Mouse (Mus musculus) liver, adult (tissue): Measurements from ENCODE around the gene Lamp1.

ENCODE experiments used
- GATA4 ChIP-seq: IDR thresholded peaks from 2 replicates; pipeline ENCODE4 v1.6.1; 2014; ENCODE audit warnings: mild to moderate bottlenecking, low read length; ENCODE audit not compliant: insufficient replicate concordance

Gene Lamp1

DNA sequence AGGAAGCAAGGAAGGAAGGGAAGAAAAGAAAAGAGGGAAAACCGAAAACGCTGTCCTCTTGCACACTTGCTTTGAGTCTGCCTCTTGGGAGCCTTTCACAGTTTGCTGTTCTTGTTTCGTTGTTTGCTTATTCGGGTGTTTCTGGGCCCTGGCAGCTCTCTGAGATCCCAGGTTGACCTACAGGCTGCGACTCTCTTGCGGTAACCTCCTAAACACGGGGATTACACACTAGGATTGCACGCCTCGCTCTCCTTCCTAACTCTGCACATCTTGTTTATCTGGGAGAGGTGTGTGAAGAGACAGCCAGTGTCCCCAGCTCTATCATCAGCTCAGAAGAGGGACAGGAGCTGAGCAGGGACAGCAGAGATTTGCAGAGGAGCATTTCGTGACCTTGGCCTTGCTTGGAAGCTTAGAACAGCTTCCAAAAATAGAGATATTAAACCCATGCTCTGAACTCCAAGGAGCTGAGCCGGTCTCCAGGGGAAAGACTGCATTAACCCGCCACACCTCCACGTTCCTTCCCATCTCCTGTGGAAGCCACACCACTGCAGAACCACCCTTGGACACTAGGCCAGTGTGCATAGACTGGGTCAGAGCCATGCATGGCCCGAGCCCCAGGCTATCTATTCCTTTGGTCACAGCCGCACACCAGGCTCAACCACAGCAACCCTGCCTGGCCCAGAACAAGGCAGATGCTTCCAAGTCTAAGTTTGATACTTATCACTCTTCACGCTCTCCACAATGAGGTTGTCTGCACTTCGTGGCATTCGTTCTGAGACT is 22.1 kb downstream of the Lamp1 start:
- no peak for TF ChIP-seq GATA4

DNA sequence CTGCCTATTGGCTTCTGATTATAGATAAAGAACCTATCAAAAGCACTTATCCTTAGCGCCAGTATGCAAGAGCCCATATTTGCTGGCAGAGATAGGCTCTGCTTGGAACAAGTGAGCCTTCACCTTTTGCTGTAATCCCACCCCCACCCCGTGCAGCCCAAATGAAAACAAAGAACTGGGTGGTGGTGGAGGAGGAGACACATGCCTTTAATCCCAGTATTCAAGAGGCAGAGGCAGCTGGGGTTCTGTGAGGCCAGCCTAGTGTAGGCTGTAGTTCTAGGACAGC is 22.7 kb downstream of the Lamp1 start:
- no peak for TF ChIP-seq GATA4

DNA sequence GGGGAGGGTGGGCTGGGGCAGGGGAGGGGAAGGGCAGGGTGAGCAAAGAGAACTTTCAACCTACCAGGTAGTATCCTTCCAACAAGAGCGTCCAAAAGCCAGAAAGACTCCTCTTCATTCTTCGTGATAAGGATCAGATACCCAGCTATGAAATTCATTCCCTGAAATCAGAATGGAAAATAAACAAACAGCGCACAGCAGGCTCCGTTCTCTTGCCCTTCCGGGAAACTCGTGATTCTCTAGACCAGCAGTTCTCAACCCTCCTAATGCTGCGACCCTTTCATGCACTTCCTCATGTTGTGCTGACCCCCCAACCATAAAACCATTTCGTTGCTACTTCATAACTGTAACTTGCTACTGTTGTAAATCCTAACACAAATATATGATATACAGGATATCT is 27.9 kb downstream of the Lamp1 start:
- TF ChIP-seq GATA4, result no peak

GRCm38 (mm10) chr8:13187229-13187628 is 28.3 kb downstream of the Lamp1 start:
- TF ChIP-seq GATA4, result no peak

- TF ChIP-seq GATA4, result no peak
Measured at GRCm38 (mm10) chr8:13187638-13188037, 28.7 kb downstream of the Lamp1 start.

GRCm38 (mm10) chr8:13188052-13188555 is 29.1 kb downstream of the Lamp1 start:
- TF ChIP-seq GATA4, result no peak

DNA sequence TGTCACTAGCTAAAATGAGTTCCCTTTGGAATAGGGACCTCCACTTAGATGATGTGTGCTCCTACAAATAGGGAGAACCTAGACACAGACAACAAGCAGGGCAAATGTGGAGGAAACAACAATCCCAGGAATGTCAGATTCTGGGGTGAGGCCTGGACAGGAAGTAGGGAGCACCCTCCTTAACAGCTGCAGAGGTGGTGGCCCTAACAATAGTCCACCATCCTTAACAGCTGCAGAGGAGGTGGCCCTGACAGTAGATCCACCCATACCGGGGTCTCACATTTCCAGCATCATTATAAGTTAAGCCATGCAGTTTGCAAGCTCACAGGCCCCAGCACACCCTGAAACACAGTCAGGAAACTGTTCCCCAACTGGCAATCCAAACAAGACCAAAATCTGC is 29.9 kb downstream of the Lamp1 start:
- TF ChIP-seq GATA4, result no peak

- TF ChIP-seq GATA4, result peak; percentile 30; the same call in 1 of the 2 replicates
Measured at GRCm38 (mm10) chr8:13190235-13190634, 31.3 kb downstream of the Lamp1 start.

GRCm38 (mm10) chr8:13194818-13195217 is 35.9 kb downstream of the Lamp1 start:
- no peak for TF ChIP-seq GATA4

GRCm38 (mm10) chr8:13197493-13197892 is 38.5 kb downstream of the Lamp1 start:
- TF ChIP-seq GATA4, result no peak

GRCm38 (mm10) chr8:13199385-13200061 is 40.6 kb downstream of the Lamp1 start:
- no peak for TF ChIP-seq GATA4

- TF ChIP-seq GATA4, result no peak
Measured at GRCm38 (mm10) chr8:13200301-13201012, 41.5 kb downstream of the Lamp1 start, which contains the start of gene Grtp1. Gene Grtp1, minus strand, starts transcription at chr8:13200620.

- TF ChIP-seq GATA4, result no peak
Measured at GRCm38 (mm10) chr8:13201013-13201334, 42.0 kb downstream of the Lamp1 start.

GRCm38 (mm10) chr8:13202041-13202440 is 43.1 kb downstream of the Lamp1 start:
- TF ChIP-seq GATA4, result no peak

DNA sequence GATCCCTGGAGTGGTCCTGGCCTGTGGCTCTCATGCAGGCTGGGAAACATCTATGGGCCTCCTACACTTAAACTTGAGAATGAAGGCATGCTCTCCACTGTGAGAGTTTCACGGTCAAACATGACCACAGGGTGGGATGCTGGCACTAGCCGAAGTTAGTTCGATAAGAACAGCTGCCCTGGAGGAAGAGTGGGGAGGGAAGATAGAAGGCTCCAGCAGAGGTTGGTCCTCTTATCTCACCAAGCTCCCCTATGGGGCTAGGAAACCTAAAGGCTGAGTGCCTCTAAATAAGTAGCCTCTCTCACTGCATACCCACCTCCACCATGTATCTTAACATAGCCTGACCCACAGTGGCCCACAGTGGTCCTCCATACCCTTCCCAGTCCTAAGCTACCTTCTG is 43.8 kb downstream of the Lamp1 start:
- no peak for TF ChIP-seq GATA4

- TF ChIP-seq GATA4, result no peak
Measured at GRCm38 (mm10) chr8:13203472-13203871, 44.5 kb downstream of the Lamp1 start.
